Mouse (Mus musculus): ENCODE results near the gene Pyurf. TPM values are rescaled to one million over a fixed set of nuclear protein-coding genes. Genes with fewer than 3 reads are reported as not detected.

The Pyurf gene
- 15.4 and 16.5 TPM in 2 replicates for polyA plus RNA-seq (2016; fragmentation: Nextera tagmentation; extraction: Ambion mirVana)

DNA sequence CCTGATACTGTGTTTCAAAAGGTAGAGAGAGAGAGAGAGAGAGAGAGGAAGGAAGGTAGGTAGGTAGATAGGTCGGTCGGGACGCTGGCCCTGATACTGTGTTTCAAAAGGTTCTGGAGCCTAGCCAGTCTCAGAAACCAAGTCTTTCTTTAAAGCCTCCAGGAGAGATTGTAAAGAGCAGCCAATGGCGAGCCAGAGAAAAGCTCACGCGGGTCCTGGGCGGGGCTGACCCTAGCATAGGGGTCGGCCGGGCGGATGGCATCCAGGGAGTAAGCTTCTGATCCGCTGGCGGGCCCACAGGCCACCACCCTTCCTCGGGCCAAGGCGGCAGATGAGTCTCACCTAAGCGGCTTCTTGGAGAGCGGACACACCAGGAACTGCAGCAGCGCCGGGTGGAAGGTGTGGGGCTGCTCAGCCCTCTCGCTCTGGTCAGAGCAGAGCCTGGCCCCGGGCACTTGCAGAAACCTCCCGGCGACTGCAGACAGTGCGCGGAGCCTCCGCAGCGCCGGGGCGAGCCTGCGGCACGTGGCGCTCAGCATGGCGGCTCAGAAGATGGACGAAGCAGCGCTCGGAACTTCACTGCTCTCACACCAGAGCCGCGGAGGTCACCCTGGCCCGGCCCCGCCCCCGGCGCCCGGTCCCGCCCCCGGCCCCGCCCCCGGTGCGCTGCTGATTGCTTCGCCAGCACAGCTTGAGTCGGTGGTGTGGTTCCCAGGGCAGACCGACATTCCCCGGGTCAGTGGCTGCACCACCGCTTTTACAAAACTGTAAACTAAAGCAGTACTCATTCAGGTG is at the start of gene Pyurf:
TSS of gene Pyurf (minus strand) at position 612 of the 795 bp plus-strand sequence.
- Histone ChIP-seq H3K4me3 (peak within 1 kb of the TSS; percentile 79), H3K9me3 (no peaks in the 10 kb centered on the region), H3K36me3 (peaks cover 13% of the 10 kb centered on the region; the same call in 1 of the 2 replicates), H3K4me2 (replicated peaks) (peak within 1 kb of the TSS; percentile 58), H3K9ac (peak within 1 kb of the TSS; percentile 74), H3K4me1 (no peaks in the 10 kb centered on the region), H3K27ac (peak within 1 kb of the TSS; percentile 90), H3K27me3 (no peaks in the 10 kb centered on the region)
- peak; percentile 96 for ATAC-seq (ENCODE audit: insufficient number of reproducible peaks, insufficient read depth, low FRiP score, low TSS enrichment)
- under 1% methylated on average over 52 of the region's 52 CpGs for WGBS

DNA sequence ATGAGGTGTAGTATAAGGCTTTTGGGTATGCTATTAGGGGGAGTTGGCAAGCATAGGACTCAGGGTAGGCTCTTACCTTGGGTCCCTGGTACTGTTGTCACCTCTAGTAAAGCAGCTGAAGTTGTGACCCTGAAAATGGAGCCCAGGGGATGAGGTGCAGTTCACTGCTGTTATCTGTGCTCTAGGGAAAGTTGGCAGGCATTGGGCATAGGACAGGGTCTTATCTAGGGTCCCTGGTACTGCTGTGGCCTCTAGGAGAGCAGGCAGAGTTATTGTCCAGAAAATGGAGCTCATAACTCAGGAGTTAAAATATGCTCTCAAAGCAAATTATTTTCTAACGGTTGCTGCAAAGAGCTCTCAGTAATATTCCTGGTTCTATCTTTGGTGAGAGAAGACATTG is 29.5 kb upstream of the Pyurf start:
- H3K4me2 ChIP-seq (replicated peaks): no peak overlapping the region

GRCm38 (mm10) chr6:57711726-57712125 is 19.8 kb upstream of the Pyurf start:
- WGBS: 30% methylated on average over 1 of the region's 1 CpGs
- no peak overlapping the region for H3K4me2 ChIP-seq (replicated peaks)
- no peaks in the 10 kb centered on the region for H3K9me3 ChIP-seq
- H3K9ac ChIP-seq: no peak overlapping the region
- H3K4me1 ChIP-seq: no peaks in the 10 kb centered on the region
- ATAC-seq (ENCODE audit: insufficient number of reproducible peaks, insufficient read depth, low FRiP score, low TSS enrichment): no peak
- H3K27me3 ChIP-seq: no peaks in the 10 kb centered on the region
- H3K4me3 ChIP-seq: no peak overlapping the region
- no peaks in the 10 kb centered on the region for H3K36me3 ChIP-seq
- no peak overlapping the region for H3K27ac ChIP-seq

More for the DNA sequence above, 29.5 kb upstream of the Pyurf start:
- Histone ChIP-seq H3K9me3 (no peaks in the 10 kb centered on the region), H3K9ac (no peak overlapping the region), H3K4me3 (no peak overlapping the region), H3K27ac (no peak overlapping the region), H3K4me1 (no peaks in the 10 kb centered on the region), H3K36me3 (peaks cover 8% of the 10 kb centered on the region), H3K27me3 (no peaks in the 10 kb centered on the region)
- ATAC-seq (ENCODE audit: insufficient number of reproducible peaks, insufficient read depth, low FRiP score, low TSS enrichment): no peak
- WGBS: 95% methylated on average over 1 of the region's 1 CpGs

DNA sequence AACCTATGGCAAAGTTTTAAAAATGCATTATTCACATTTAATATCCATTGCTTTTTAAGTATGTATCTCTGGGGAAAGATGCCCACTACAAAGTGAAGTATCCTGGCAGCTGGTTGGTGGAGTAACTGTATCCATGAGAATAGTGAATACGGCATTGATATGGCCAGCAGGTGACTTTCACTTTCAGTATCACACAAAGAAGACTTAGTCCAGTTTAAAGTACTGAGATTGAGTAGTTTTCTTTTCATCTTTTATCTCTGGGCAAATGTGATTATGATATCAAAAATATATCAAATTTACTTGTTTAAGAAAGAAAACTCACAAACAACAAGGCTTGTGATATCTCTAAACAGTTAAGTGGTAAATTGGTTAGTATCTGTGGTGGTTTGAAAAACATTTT is 14.8 kb upstream of the Pyurf start:
- Histone ChIP-seq H3K9me3 (no peaks in the 10 kb centered on the region), H3K27ac (no peak overlapping the region), H3K36me3 (no peaks in the 10 kb centered on the region), H3K9ac (no peak overlapping the region), H3K4me3 (no peak overlapping the region), H3K4me2 (replicated peaks) (no peak overlapping the region), H3K4me1 (0 out of 2 replicates have a peak, but pooled peaks cover 5% of the 10 kb centered on the region), H3K27me3 (no peaks in the 10 kb centered on the region)
- no peak for ATAC-seq (ENCODE audit: insufficient number of reproducible peaks, insufficient read depth, low FRiP score, low TSS enrichment)
- 91% methylated on average over 1 of the region's 1 CpGs for WGBS

GRCm38 (mm10) chr6:57703703-57704102 is 11.8 kb upstream of the Pyurf start:
- 0 out of 2 replicates have a peak, but pooled peaks cover 5% of the 10 kb centered on the region for H3K4me1 ChIP-seq
- peak overlapping the region; percentile 77 for H3K9ac ChIP-seq
- no peaks in the 10 kb centered on the region for H3K27me3 ChIP-seq
- peak overlapping the region; percentile 98 for H3K27ac ChIP-seq
- H3K9me3 ChIP-seq: no peaks in the 10 kb centered on the region
- peak; percentile 19 for ATAC-seq (ENCODE audit: insufficient number of reproducible peaks, insufficient read depth, low FRiP score, low TSS enrichment)
- H3K4me2 ChIP-seq (replicated peaks): peak overlapping the region; percentile 76
- no peaks in the 10 kb centered on the region for H3K36me3 ChIP-seq
- 25% methylated on average over 2 of the region's 2 CpGs for WGBS
- H3K4me3 ChIP-seq: peak overlapping the region; percentile 60

DNA sequence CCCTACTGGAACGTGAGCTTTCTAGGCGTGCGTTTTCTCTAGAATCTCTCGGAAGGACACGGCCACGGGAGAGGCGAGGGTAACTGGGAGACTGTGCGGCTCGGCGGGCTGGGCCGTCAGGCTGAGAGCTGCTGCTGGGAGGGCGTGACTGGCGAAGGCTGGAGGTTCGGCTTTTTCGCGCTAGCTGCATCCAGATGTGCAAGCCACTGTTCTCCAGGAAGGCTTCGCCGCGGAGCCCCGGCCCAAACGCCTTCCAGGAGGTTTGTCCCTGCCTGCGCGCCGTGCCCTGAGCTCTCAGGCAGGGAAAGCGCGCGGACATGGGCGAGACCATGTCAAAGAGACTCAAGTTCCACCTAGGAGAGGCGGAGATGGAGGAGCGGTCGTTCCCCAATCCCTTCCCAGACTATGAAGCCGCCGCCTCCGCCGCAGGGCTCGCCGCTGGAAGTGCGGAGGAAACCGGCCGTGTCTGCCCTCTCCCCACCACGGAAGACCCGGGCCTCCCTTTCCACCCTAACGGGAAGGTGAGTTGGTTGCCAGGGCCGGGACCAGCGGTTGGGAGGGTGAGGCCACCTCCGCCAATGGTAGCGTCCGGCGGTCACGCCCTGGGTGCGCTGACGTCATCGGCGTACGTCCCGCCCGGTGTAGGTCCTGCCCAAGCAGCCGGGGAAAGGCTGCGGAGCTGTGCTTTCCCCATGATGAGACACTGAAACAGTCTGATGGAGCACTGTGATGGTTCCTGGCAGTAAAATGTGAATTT is 11.0 kb upstream of the Pyurf start:
- no peaks in the 10 kb centered on the region for H3K27me3 ChIP-seq
- no peaks in the 10 kb centered on the region for H3K36me3 ChIP-seq
- peak overlapping the region; percentile 98 for H3K27ac ChIP-seq
- no peaks in the 10 kb centered on the region for H3K9me3 ChIP-seq
- 0 out of 2 replicates have a peak, but pooled peaks cover 5% of the 10 kb centered on the region for H3K4me1 ChIP-seq
- H3K4me3 ChIP-seq: peak overlapping the region; percentile 60
- peak overlapping the region; percentile 77 for H3K9ac ChIP-seq
- ATAC-seq (ENCODE audit: insufficient number of reproducible peaks, insufficient read depth, low FRiP score, low TSS enrichment): peak; percentile 99
- WGBS: under 1% methylated on average over 59 of the region's 59 CpGs
- H3K4me2 ChIP-seq (replicated peaks): peak overlapping the region; percentile 76

- ATAC-seq (ENCODE audit: insufficient number of reproducible peaks, insufficient read depth, low FRiP score, low TSS enrichment): peak; percentile 4; the same call in 1 of the 2 replicates
- peak within 1 kb of the TSS; percentile 60 for H3K4me3 ChIP-seq
- peak within 1 kb of the TSS; percentile 98 for H3K27ac ChIP-seq
- H3K36me3 ChIP-seq: no peaks in the 10 kb centered on the region
- 0 out of 2 replicates have a peak, but pooled peaks cover 5% of the 10 kb centered on the region for H3K4me1 ChIP-seq
- H3K27me3 ChIP-seq: no peaks in the 10 kb centered on the region
- H3K9me3 ChIP-seq: no peaks in the 10 kb centered on the region
- WGBS: 1% methylated on average over 10 of the region's 10 CpGs
- peak within 1 kb of the TSS; percentile 77 for H3K9ac ChIP-seq
- peak within 1 kb of the TSS; percentile 76 for H3K4me2 ChIP-seq (replicated peaks)
Measured at GRCm38 (mm10) chr6:57702376-57702742, 10.5 kb upstream of the Pyurf start, which contains the start of gene Lancl2. TSS of gene Lancl2 (plus strand) at chr6:57702540.

DNA sequence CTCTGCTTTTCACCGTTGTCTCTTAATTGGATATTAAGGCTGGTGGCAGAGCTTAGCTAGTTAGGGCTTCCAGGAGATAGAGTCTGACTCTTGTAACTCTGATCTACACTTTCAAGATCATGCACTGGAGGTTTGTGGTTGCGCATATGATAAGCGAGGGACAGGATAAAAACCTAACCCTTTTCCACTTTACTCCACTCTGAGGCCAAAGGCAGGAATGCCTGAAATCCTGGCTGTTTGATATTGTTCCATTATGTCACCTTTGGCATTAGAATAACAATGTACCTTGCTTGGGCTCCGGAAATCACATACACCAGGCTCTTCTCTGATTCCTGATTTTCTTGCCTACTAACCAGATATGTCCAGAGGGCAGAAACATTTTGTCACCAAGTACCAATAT is 9.8 kb upstream of the Pyurf start:
- Histone ChIP-seq H3K9ac (no peak overlapping the region), H3K36me3 (no peaks in the 10 kb centered on the region), H3K27ac (no peak overlapping the region), H3K4me3 (peak overlapping the region; percentile 60), H3K27me3 (no peaks in the 10 kb centered on the region), H3K9me3 (no peaks in the 10 kb centered on the region), H3K4me2 (replicated peaks) (peak overlapping the region; percentile 76), H3K4me1 (0 out of 2 replicates have a peak, but pooled peaks cover 5% of the 10 kb centered on the region)
- WGBS: 59% methylated on average over 4 of the region's 4 CpGs
- ATAC-seq (ENCODE audit: insufficient number of reproducible peaks, insufficient read depth, low FRiP score, low TSS enrichment): no peak

DNA sequence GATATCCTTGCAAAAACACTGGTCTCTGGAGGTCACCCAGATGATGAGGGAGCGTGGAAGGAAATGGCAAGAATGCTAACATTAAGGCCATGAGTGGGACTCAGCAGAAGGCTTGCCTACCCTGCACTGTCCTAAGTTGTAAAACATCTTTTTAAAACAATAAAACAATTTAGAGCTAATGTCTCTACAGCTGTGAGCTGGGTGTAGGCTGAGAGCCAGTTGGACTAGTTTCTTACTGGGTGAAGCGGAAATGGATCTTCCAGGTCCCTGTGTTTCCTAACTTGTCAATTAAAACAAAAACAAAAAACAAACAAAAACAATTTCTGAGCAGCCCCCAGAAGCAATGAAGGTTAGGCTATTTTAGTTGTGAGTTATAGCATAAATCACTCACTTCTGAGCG is 1.2 kb upstream of the Pyurf start:
- Histone ChIP-seq H3K9me3 (no peaks in the 10 kb centered on the region), H3K4me2 (replicated peaks) (no peak overlapping the region), H3K27ac (no peak overlapping the region), H3K36me3 (0 out of 2 replicates have a peak, but pooled peaks cover 2% of the 10 kb centered on the region), H3K27me3 (no peaks in the 10 kb centered on the region), H3K4me3 (no peak overlapping the region), H3K4me1 (no peaks in the 10 kb centered on the region), H3K9ac (no peak overlapping the region)
- 85% methylated on average over 3 of the region's 3 CpGs for WGBS
- no peak for ATAC-seq (ENCODE audit: insufficient number of reproducible peaks, insufficient read depth, low FRiP score, low TSS enrichment)

- no peaks in the 10 kb centered on the region for H3K4me1 ChIP-seq
- no peak overlapping the region for H3K9ac ChIP-seq
- peaks cover 18% of the 10 kb centered on the region; the same call in 1 of the 2 replicates for H3K36me3 ChIP-seq
- 93% methylated on average over 1 of the region's 1 CpGs for WGBS
- no peaks in the 10 kb centered on the region for H3K27me3 ChIP-seq
- H3K4me3 ChIP-seq: no peak overlapping the region
- no peak overlapping the region for H3K4me2 ChIP-seq (replicated peaks)
- H3K9me3 ChIP-seq: 0 out of 2 replicates have a peak, but pooled peaks cover 5% of the 10 kb centered on the region
- ATAC-seq (ENCODE audit: insufficient number of reproducible peaks, insufficient read depth, low FRiP score, low TSS enrichment): no peak
- no peak overlapping the region for H3K27ac ChIP-seq
Measured at GRCm38 (mm10) chr6:57684156-57684555, 7.7 kb downstream of the Pyurf start.

DNA sequence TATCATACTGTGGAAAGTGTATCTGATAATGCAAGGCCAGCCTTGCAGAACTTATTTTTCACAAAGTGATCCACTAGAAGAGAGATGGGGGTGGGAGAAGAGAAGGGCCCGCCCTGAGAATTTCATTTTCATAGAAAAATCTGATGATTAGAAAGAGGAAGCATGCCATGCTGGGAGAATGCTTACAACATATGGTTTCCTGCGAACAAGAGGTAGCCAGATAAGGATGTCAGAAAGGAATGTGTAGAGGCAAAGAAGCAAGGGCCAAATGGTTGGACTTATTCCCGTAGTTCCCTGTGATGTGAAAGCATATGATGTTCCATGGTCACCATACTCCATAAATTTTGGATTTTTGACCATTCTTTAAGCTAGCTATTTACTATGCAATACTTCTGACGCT is 30.6 kb downstream of the Pyurf start:
- no peaks in the 10 kb centered on the region for H3K27me3 ChIP-seq

More for the DNA sequence above, 30.6 kb downstream of the Pyurf start:
- H3K4me2 ChIP-seq (replicated peaks): no peak overlapping the region
- H3K4me1 ChIP-seq: no peaks in the 10 kb centered on the region
- H3K9ac ChIP-seq: no peak overlapping the region
- 87% methylated on average over 4 of the region's 4 CpGs for WGBS
- no peak for ATAC-seq (ENCODE audit: insufficient number of reproducible peaks, insufficient read depth, low FRiP score, low TSS enrichment)
- no peaks in the 10 kb centered on the region for H3K36me3 ChIP-seq
- no peak overlapping the region for H3K4me3 ChIP-seq
- no peaks in the 10 kb centered on the region for H3K9me3 ChIP-seq
- no peak overlapping the region for H3K27ac ChIP-seq
